ENCODE assay signal across 8 mouse cellular contexts in the genomic region with DNA sequence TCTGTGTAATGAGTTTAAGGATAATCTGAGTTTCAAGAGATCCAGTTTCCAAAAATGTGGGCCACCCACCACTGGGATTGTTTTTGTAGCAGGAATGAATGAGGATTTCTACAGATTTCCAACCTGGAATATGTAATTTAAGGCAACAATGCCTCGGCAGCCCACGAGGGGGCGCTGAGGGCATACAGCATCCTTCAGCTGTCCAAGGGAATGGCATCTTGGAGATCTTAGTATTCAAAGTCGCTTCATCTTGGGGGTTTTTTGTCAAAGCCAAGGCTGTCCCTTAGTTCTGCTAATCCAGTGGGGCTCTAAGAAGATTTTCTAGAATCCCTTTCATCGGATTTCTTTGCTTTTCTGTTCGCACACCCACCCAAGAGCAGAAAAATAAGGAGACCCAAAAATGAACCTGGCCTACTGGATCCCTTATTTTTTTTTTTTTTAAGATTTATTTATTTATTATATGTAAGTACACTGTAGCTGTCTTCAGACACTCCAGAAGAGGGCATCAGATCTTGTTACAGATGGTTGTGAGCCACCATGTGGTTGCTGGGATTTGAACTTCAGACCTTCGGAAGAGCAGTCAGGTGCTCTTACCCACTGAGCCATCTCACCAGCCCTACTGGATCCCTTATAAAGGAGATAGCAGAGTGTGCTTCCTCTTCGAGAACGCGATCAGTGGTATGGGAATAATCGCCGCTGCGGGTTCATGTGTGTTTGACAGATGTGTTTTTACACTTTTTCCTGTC. TPM values are rescaled to one million over a fixed set of nuclear protein-coding genes. Genes with fewer than 3 reads are reported as not detected.
DNase-seq lines count a peak whose midpoint lies in the region; ATAC-seq and TF ChIP-seq lines count a peak whose summit lies in the region.

No protein-coding gene starts in this region.

- peaks cover 4% of the 10 kb centered on the region for H3K4me1 ChIP-seq in forebrain, embryonic 10.5 days
- peaks cover 5% of the 10 kb centered on the region; the same call in 1 of the 2 replicates for H3K4me1 ChIP-seq in forebrain, embryonic 15.5 days

- intact Hi-C loops in gastrocnemius, adult 2 months (cut with DNase I) = loop anchor here (1.0 to 10.0 kb wide), 3 partner anchors 52 to 239 kb away; a partner anchor contains a TSS

- no peak overlapping the region for H3K4me2 ChIP-seq in forebrain, embryonic 15.5 days (replicated peaks)

- peaks cover 27% of the 10 kb centered on the region for H3K36me3 ChIP-seq in forebrain, embryonic 10.5 days (replicated peaks)
- H3K36me3 ChIP-seq in forebrain, embryonic 15.5 days = peaks cover 28% of the 10 kb centered on the region

- no peak overlapping the region for H3K4me3 ChIP-seq in forebrain, embryonic 10.5 days
- no peak overlapping the region for H3K4me3 ChIP-seq in forebrain, embryonic 15.5 days
- H3K4me3 ChIP-seq in gastrocnemius, adult 2 months = no peak overlapping the region

- peak; percentile 64 for DNase-seq in forebrain, embryonic 10.5 days (ENCODE audit: extremely low spot score, low spot score)
- peak; percentile 73 for DNase-seq in ES-CJ7 (ENCODE audit: low read depth, low spot score)
- peak; percentile 71 to 85 for DNase-seq in cerebellum, adult 18-20 months
- DNase-seq in gastrocnemius, adult 2 months = peak; percentile 75
- DNase-seq in layer of hippocampus, postnatal 10 days (ENCODE audit: low spot score in 2 of 2) = peak; percentile 78 to 81
- DNase-seq in lung, postnatal 14 days = peak; percentile 72
- peak; percentile 51 for DNase-seq in skeletal muscle tissue, adult 2 months (ENCODE audit: low read depth, low spot score)

- WGBS in forebrain, embryonic 10.5 days = 52% methylated on average over 13 of the region's 13 CpGs
- 50% methylated on average over 13 of the region's 13 CpGs for WGBS in forebrain, embryonic 15.5 days

- TF ChIP-seq CTCF in gastrocnemius, adult 2 months (IDR thresholded peaks at IDR 0.05) = peak; percentile 95; the same call in 1 of the 2 replicates

- ATAC-seq in forebrain, embryonic 15.5 days (replicated peaks) = no peak

- peaks cover 4% of the 10 kb centered on the region; the same call in 1 of the 2 replicates for H3K9me3 ChIP-seq in forebrain, embryonic 10.5 days
- H3K9me3 ChIP-seq in forebrain, embryonic 15.5 days = no peaks in the 10 kb centered on the region

- no peak overlapping the region for H3K9ac ChIP-seq in forebrain, embryonic 15.5 days (replicated peaks)

- H3K27ac ChIP-seq in forebrain, embryonic 10.5 days = no peak overlapping the region
- no peak overlapping the region for H3K27ac ChIP-seq in forebrain, embryonic 15.5 days (replicated peaks)
- H3K27ac ChIP-seq in gastrocnemius, adult 2 months = no peak overlapping the region

- no peaks in the 10 kb centered on the region for H3K27me3 ChIP-seq in forebrain, embryonic 10.5 days (ENCODE audit: poor library complexity, severe bottlenecking)
- no peaks in the 10 kb centered on the region for H3K27me3 ChIP-seq in forebrain, embryonic 15.5 days

RNA-seq across cellular contexts. Expression of a gene that starts 4.5 kb away (rescaled TPM):
- polyA plus RNA-seq in forebrain, embryonic 10.5 days (2016; fragmentation: Nextera tagmentation; extraction: Ambion mirVana) = 3.5 and 5.1 TPM in 2 replicates
- polyA plus RNA-seq in forebrain, embryonic 15.5 days (2015; fragmentation: Nextera tagmentation; extraction: Ambion mirVana) = 18.1 and 20.8 TPM in 2 replicates
- total RNA-seq in gastrocnemius, adult 2 months (2021) = 10 to 100 TPM; 13.7 to 13.8 TPM
- 100 to 1,000 TPM; 190 to 212 TPM for total RNA-seq in layer of hippocampus, postnatal 10 days (2021)

RNA-seq across cellular contexts. Expression of a gene that starts 11.3 kb away (rescaled TPM):
- polyA plus RNA-seq in forebrain, embryonic 10.5 days (2016; fragmentation: Nextera tagmentation; extraction: Ambion mirVana) = 659 and 678 TPM in 2 replicates
- polyA plus RNA-seq in forebrain, embryonic 15.5 days (2015; fragmentation: Nextera tagmentation; extraction: Ambion mirVana) = 398 and 410 TPM in 2 replicates
- total RNA-seq in gastrocnemius, adult 2 months (2021) = 100 to 1,000 TPM; 445 to 518 TPM
- 100 to 1,000 TPM; 520 to 542 TPM for total RNA-seq in layer of hippocampus, postnatal 10 days (2021)

RNA-seq across cellular contexts. Expression of a gene that starts 24.4 kb away (rescaled TPM):
- polyA plus RNA-seq in forebrain, embryonic 10.5 days (2016; fragmentation: Nextera tagmentation; extraction: Ambion mirVana) = 25.1 TPM in 2 replicates
- polyA plus RNA-seq in forebrain, embryonic 15.5 days (2015; fragmentation: Nextera tagmentation; extraction: Ambion mirVana) = 25.9 and 26.1 TPM in 2 replicates
- 10 to 100 TPM; 70.6 to 74.4 TPM for total RNA-seq in gastrocnemius, adult 2 months (2021)
- total RNA-seq in layer of hippocampus, postnatal 10 days (2021) = 10 to 100 TPM; 78.1 to 82.4 TPM

Comparison
In these comparisons a context has a peak if more than half of its experiments do, and no peak if none do; other contexts are left out.
1. RNA of a gene that starts 4.5 kb away (total RNA-seq): 190 to 212 TPM in layer of hippocampus, postnatal 10 days; 13.7 to 13.8 TPM in gastrocnemius, adult 2 months; every median in the first group is over 10 times any median in the second.
2. Peak in every context shown above with its lines, with median percentiles within 50 percentile points of each other: DNase-seq.